Mouse (Mus musculus): ENCODE results near the gene Tecta.

Gene Tecta

GRCm38 (mm10) chr9:42387038-42387437 is 12.7 kb downstream of the Tecta start:
- in situ Hi-C loops (cut with MboI, MseI), result no loop called here

- in situ Hi-C loops (cut with MboI, MseI), result no loop called here
Measured at GRCm38 (mm10) chr9:42385656-42386055, 14.1 kb downstream of the Tecta start.

GRCm38 (mm10) chr9:42382628-42383347 is 16.9 kb downstream of the Tecta start:
- in situ Hi-C loops (cut with MboI, MseI), result no loop called here

- in situ Hi-C loops (cut with MboI, MseI), result no loop called here
Measured at GRCm38 (mm10) chr9:42382063-42382462, 17.7 kb downstream of the Tecta start.

GRCm38 (mm10) chr9:42378071-42378470 is 21.7 kb downstream of the Tecta start:
- in situ Hi-C loops (cut with MboI, MseI), result no loop called here

- in situ Hi-C loops (cut with MboI, MseI), result no loop called here
Measured at GRCm38 (mm10) chr9:42377656-42378055, 22.1 kb downstream of the Tecta start.

- in situ Hi-C loops (cut with MboI, MseI), result no loop called here
Measured at GRCm38 (mm10) chr9:42371670-42372368, 27.9 kb downstream of the Tecta start.

- in situ Hi-C loops (cut with MboI, MseI), result no loop called here
Measured at GRCm38 (mm10) chr9:42357585-42357984, 42.1 kb downstream of the Tecta start.

GRCm38 (mm10) chr9:42354871-42355270 is 44.9 kb downstream of the Tecta start:
- in situ Hi-C loops (cut with MboI, MseI), result no loop called here

GRCm38 (mm10) chr9:42349791-42350190 is 49.9 kb downstream of the Tecta start:
- in situ Hi-C loops (cut with MboI, MseI), result loop anchor here (25.0 kb wide), 1 partner anchor 588 kb away; the partner anchor contains the start of gene Grik4

GRCm38 (mm10) chr9:42346297-42346696 is 53.4 kb downstream of the Tecta start:
- in situ Hi-C loops (cut with MboI, MseI), result loop anchor here (25.0 kb wide), 1 partner anchor 591 kb away; the partner anchor contains the start of gene Grik4

GRCm38 (mm10) chr9:42339151-42339550 is 60.6 kb downstream of the Tecta start:
- in situ Hi-C loops (cut with MboI, MseI), result loop anchor here (25.0 kb wide), 1 partner anchor 598 kb away; the partner anchor contains the start of gene Grik4

GRCm38 (mm10) chr9:42337026-42337425 is 62.7 kb downstream of the Tecta start:
- in situ Hi-C loops (cut with MboI, MseI), result loop anchor here (25.0 kb wide), 1 partner anchor 600 kb away; the partner anchor contains the start of gene Grik4

- in situ Hi-C loops (cut with MboI, MseI), result loop anchor here (25.0 kb wide), 1 partner anchor 601 kb away; the partner anchor contains the start of gene Grik4
Measured at GRCm38 (mm10) chr9:42336575-42336974, 63.2 kb downstream of the Tecta start.

- in situ Hi-C loops (cut with MboI, MseI), result loop anchor here (25.0 kb wide), 1 partner anchor 602 kb away; the partner anchor contains the start of gene Grik4
Measured at GRCm38 (mm10) chr9:42334885-42335284, 64.8 kb downstream of the Tecta start.

- in situ Hi-C loops (cut with MboI, MseI), result loop anchor here (25.0 kb wide), 1 partner anchor 605 kb away; the partner anchor contains the start of gene Grik4
Measured at GRCm38 (mm10) chr9:42332692-42333091, 67.0 kb downstream of the Tecta start.

- in situ Hi-C loops (cut with MboI, MseI), result loop anchor here (25.0 kb wide), 1 partner anchor 606 kb away; the partner anchor contains the start of gene Grik4
Measured at GRCm38 (mm10) chr9:42331341-42331740, 68.4 kb downstream of the Tecta start.

GRCm38 (mm10) chr9:42329753-42330152 is 70.0 kb downstream of the Tecta start:
- in situ Hi-C loops (cut with MboI, MseI), result loop anchor here (25.0 kb wide), 1 partner anchor 608 kb away; the partner anchor contains the start of gene Grik4

- in situ Hi-C loops (cut with MboI, MseI), result loop anchor here (25.0 kb wide), 1 partner anchor 610 kb away; the partner anchor contains the start of gene Grik4
Measured at GRCm38 (mm10) chr9:42326688-42327440, 72.9 kb downstream of the Tecta start.

- in situ Hi-C loops (cut with MboI, MseI), result loop anchor here (25.0 kb wide), 1 partner anchor 612 kb away; the partner anchor contains the start of gene Grik4
Measured at GRCm38 (mm10) chr9:42324640-42325394, 74.9 kb downstream of the Tecta start.

- in situ Hi-C loops (cut with MboI, MseI), result no loop called here
Measured at GRCm38 (mm10) chr9:42323238-42323637, 76.5 kb downstream of the Tecta start.
